Mouse (Mus musculus) Patski (cell line): ENCODE measurements around the gene Uchl4. TPM values are rescaled to one million over a fixed set of nuclear protein-coding genes. Genes with fewer than 3 reads are reported as not detected.

Experiments used
- ATAC-seq: fragments of 100-300 bp; one replicate; pipeline ENCODE4 v1.8.0; 2021
- CTCF ChIA-PET: fragments of 350-600 bp; sonication (Branson Sonifier 250); formaldehyde crosslinking; loops from one replicate; lab custom pipeline; 2022; ENCODE audit warnings: inconsistent platforms; lab: Charles Lee
- POLR2A ChIA-PET: fragments of 350-600 bp; sonication (Branson Sonifier 250); formaldehyde crosslinking; loops from one replicate; lab custom pipeline; 2022; ENCODE audit warnings: antibody characterized with exemption, inconsistent platforms; lab: Charles Lee
- DNase-seq: peaks from one replicate; pipeline ENCODE4 v3.0.0-alpha.2; 2011; ENCODE audit warnings: low read depth, low spot score
- H3K27me3 ChIP-seq: fragments of 371-371 bp; one replicate; pipeline ENCODE4 v1.5.1; 2021
- CTCF ChIP-seq: fragments of 100-300 bp; IDR thresholded peaks from one replicate; pipeline ENCODE4 v1.5.1; 2021
- in situ Hi-C: fragments of 300-500 bp; cut with MboI; formaldehyde crosslinking; loops from 3 replicates; pipeline ENCODE4 v1.11.1; 2018; ENCODE audit warnings: low pct_unique_long_range_greater_than_20kb, mixed read lengths
- polyA plus RNA-seq: library from polyadenylated mRNA; unstranded; gene quantifications from one replicate; pipeline ENCODE4 v1.2.3, GENCODE M21; 2021

The Uchl4 gene
- polyA plus RNA-seq, 1 experiment from 2014 or later: 10.3 TPM

DNA sequence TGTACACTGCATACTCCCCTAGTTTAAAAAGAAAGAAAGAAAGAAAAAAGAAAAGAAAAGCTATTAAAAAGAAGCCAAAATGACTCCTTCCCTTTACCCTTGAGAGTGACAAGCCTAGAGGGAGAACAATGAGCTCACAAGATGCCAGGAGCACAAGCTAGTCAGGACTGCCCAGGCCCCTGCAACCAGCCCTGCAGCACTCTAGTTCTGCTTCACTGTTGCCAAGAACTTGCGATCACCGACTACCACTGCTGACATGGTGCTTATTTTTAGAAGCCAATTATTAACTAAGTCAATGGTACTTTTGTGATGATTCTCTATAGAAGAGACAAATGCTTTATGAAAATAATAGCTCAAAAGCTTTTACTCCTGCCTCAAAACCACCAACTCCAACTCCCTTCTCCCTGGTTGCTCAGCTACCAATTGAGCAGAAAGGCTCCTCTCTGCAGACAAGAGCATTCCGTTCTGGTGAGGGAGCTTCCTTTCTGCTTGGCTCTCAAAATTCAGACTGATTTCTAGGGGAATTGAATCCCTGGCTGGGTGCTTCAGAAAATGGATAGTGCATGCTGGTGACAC lies 27.4 kb upstream of the Uchl4 start:
- POLR2A ChIA-PET: interaction anchor here (1.0 to 1.3 kb wide), 2 partner anchors 16 to 46 kb away, joined by 3 to 4 read pairs; partner anchors contain the start of gene Map2k1
- CTCF ChIA-PET: interaction anchor here (1.0 to 2.9 kb wide), 5 partner anchors 10 to 825 kb away, joined by 3 to 13 read pairs (median 6); partner anchors contain the start of genes Map2k1 and Snapc5
- no peaks in the 10 kb centered on the region for H3K27me3 ChIP-seq
- in situ Hi-C loops: loop anchor here (10.0 kb wide), 1 partner anchor 407 kb away; no protein-coding TSS in a partner anchor
- no peak for TF ChIP-seq CTCF
- ATAC-seq (peak; percentile 47), DNase-seq (peak; percentile 58)

DNA sequence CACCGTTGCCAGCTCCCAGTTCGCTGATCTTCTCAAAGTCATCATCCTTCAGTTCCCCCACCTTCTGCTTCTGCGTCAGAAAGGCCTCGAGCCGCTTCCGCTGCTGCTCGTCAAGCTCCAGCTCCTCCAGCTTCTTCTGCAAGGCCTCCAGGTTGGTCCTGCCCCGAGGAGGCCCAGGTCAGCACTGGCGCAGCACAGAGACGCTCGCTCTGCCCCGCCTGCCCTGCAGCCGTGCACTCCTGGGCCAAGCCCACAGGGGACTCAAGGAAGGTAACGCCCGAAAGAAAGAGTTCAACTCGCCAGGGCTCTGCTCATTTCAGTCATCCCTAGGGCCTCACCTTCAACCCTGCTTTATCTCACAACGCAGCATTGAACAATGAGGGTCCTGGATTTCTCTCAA lies 20.5 kb upstream of the Uchl4 start:
- H3K27me3 ChIP-seq: no peaks in the 10 kb centered on the region
- no peak for TF ChIP-seq CTCF
- ChIA-PET CTCF (interaction anchor here (0.8 kb wide), 1 partner anchor 9 kb away, joined by 3 read pairs; no protein-coding TSS in a partner anchor), POLR2A (interaction anchor here (1.4 kb wide), 1 partner anchor 38 kb away, joined by 6 read pairs; no protein-coding TSS in a partner anchor)
- ATAC-seq (no peak), DNase-seq (no peak)
- in situ Hi-C loops: no loop called here

DNA sequence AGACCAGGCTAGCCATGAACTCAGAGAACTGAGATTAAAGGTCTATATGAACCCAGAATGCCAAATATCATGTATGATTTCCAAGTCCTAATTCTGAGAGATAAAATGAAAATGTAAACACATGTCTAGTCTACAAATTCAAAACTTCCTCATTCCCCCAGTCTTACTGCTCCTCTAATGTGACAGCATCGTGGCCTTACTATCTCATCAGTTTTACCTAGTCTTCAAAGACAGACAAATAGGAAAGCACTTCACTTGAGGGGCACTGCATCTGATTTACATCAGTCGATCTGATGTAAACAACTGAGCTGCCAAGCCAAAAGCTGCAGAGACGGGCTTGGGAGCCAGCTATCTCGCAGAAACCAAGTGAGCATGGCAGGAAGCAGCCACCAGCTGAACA lies 18.9 kb upstream of the Uchl4 start:
- ChIA-PET POLR2A (interaction anchor here (1.3 kb wide), 1 partner anchor 14 kb away, joined by 4 read pairs; no protein-coding TSS in a partner anchor), CTCF (interaction anchor here (1.9 kb wide), 1 partner anchor 8 kb away, joined by 6 read pairs; no protein-coding TSS in a partner anchor)
- no peak for ATAC-seq
- in situ Hi-C loops: no loop called here
- no peak for DNase-seq
- no peak for TF ChIP-seq CTCF
- H3K27me3 ChIP-seq: no peaks in the 10 kb centered on the region

DNA sequence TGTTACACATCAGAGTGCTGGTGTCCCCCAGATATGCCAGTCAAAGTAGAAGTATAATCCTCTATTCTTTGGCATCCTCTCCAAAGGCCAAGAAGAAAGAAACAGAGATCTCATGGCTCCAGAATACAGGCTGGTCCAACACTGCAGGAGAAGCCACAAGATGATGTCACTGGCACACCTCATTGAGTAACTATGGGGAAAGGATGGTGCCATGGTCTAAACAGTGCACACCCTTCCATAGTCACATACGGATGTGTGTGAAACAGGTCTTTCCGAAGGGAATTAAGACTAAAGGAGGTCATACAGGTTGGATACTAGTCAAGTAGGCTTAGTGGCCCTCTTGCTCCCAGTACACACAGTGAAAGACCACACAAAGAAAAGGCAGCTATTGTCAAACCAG lies 18.4 kb upstream of the Uchl4 start:
- ATAC-seq: no peak
- no peaks in the 10 kb centered on the region for H3K27me3 ChIP-seq
- CTCF ChIA-PET: interaction anchor here (1.9 kb wide), 1 partner anchor 9 kb away, joined by 6 read pairs; no protein-coding TSS in a partner anchor
- in situ Hi-C loops: no loop called here
- no peak for DNase-seq
- POLR2A ChIA-PET: interaction anchor here (1.3 kb wide), 1 partner anchor 14 kb away, joined by 4 read pairs; no protein-coding TSS in a partner anchor
- TF ChIP-seq CTCF: no peak

DNA sequence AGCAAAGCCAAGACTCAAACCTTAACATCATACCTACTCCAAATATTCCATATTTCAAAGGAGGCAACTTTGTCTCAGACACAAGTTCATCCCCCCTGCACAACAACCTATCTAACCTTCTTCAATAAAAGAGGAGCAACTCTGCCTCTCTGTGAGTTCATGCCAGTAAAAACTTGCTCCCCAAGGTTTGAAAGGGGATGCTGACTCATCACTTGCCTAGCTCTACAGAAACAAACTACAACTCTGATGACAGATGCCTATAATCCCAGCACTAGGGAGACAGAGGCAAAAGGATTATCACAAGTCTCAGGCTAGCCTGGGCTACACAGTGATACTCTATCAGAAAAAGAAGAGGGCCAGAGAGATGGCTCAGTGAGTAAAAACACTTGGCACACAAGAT lies 17.1 kb upstream of the Uchl4 start:
- in situ Hi-C loops: no loop called here
- POLR2A ChIA-PET: no interaction called here
- CTCF ChIA-PET: interaction anchor here (1.9 kb wide), 1 partner anchor 10 kb away, joined by 6 read pairs; no protein-coding TSS in a partner anchor
- H3K27me3 ChIP-seq: no peaks in the 10 kb centered on the region
- DNase-seq: no peak
- no peak for ATAC-seq
- TF ChIP-seq CTCF: no peak

DNA sequence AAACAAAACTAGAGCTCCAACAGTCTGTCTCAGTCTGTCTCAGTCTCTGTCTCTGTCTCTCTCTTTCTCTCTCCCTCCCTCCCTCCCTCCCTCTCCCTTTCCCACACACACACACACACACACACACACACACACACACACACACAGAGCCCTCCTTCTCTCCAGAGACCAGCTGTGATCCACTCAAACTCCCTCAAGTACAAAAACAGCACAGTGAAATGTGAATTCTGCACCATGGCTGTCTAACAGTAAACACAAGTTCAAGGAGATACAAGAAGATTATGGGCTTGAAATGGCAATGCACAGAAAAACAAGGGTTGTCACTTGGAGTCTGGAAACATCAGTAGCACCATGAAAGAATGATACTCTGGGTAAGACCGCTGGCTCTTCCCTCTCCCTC lies 15.7 kb upstream of the Uchl4 start:
- in situ Hi-C loops: no loop called here
- DNase-seq: no peak
- ChIA-PET POLR2A (no interaction called here), CTCF (no interaction called here)
- no peaks in the 10 kb centered on the region for H3K27me3 ChIP-seq
- ATAC-seq: no peak
- no peak for TF ChIP-seq CTCF

DNA sequence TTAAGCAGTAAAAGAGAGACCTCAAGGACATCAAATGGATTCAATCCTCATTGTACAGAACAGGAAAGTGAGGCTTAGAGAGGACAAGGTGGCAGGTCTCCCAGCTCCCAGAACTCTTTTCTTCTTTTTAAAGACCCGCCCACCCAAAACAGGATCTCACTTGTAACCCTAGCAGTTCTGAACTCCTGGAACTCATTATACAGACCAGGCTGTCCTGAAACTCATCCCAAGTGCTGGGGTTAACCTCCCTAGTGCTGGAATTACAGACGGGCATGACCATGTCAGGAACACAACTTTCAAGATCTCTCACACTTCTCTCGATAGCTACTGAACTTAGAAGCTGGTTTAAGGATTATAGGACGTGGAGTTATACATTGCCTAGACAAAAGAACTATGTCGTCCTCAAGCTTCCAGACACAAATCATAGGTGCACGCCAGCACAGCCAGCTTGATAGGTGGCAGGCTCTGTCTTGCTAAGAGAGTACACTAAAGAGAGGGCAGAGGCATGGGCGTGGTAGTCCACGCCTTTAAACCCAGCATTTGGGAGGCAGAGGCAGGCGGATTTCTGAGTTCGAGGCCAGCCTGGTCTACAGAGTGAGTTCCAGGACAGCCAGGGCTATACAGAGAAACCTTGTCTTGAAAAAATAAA lies 15.1 kb upstream of the Uchl4 start:
- no peak for TF ChIP-seq CTCF
- POLR2A ChIA-PET: no interaction called here
- H3K27me3 ChIP-seq: no peaks in the 10 kb centered on the region
- DNase-seq (no peak), ATAC-seq (no peak)
- in situ Hi-C loops: no loop called here
- CTCF ChIA-PET: interaction anchor here (0.8 kb wide), 1 partner anchor 10 kb away, joined by 3 read pairs; no protein-coding TSS in a partner anchor

DNA sequence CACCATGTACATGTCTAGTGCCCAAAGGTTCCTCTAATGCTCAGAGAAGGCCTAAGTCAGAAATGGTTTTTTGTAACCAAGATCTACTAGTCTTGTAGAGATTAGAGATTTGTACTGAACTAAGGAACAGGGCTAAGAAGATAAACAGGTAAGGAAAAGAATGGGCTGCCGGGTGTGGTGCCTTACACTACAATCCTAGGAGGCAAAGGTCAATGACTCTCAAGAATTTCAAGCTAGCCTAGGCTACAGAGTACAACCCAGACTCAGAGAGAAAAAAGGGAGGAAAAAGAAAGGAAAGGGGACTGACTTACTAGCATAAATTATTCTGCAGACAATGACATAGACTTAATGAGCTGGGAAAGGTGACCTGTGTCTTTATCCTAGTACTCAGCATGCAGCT lies 14.4 kb upstream of the Uchl4 start:
- ChIA-PET POLR2A (no interaction called here), CTCF (interaction anchor here (0.8 kb wide), 1 partner anchor 9 kb away, joined by 3 read pairs; no protein-coding TSS in a partner anchor)
- TF ChIP-seq CTCF: no peak
- in situ Hi-C loops: no loop called here
- ATAC-seq (no peak), DNase-seq (no peak)
- no peaks in the 10 kb centered on the region for H3K27me3 ChIP-seq

DNA sequence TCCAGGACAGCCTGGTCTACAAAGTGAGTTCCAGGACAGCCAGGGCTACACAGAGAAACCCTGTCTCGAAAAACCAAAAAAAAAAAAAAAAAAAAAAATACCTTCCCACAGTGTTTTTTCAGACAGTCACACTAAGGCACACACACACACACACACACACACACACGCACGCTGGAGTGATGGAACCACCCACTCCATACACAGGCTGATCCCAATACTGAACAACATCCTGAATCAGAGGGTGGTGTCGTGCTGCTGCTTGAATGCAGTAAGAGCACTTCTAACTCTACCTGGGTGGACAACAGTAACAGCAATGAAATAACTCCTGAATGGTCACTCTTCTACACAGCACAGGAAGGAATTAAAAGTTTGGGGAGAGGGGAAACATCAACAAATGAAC lies 13.5 kb upstream of the Uchl4 start:
- no peaks in the 10 kb centered on the region for H3K27me3 ChIP-seq
- CTCF ChIA-PET: no interaction called here
- ATAC-seq: no peak
- POLR2A ChIA-PET: no interaction called here
- TF ChIP-seq CTCF: no peak
- no peak for DNase-seq
- in situ Hi-C loops: no loop called here

DNA sequence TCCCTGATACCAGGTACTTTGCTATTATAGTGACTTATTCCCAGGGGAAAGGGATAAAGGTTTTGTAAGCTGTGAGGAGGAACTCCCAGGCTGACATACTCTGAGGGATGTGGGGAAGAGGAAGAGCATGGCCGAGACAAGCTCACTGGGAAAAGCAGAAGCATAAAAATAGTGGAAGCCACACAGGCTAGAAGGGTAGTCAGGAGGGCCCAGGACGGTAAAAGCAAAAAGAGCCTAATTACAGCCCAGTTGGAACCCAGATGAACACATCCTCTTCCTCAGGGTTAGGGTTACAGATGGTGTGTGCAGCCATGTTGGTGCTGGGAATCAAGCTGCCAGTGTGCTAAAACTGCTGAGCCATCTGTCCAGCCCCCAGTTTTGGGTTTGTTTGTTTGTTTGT lies 12.9 kb upstream of the Uchl4 start:
- no peak for ATAC-seq
- DNase-seq: no peak
- in situ Hi-C loops: no loop called here
- ChIA-PET POLR2A (no interaction called here), CTCF (no interaction called here)
- TF ChIP-seq CTCF: no peak
- H3K27me3 ChIP-seq: no peaks in the 10 kb centered on the region

DNA sequence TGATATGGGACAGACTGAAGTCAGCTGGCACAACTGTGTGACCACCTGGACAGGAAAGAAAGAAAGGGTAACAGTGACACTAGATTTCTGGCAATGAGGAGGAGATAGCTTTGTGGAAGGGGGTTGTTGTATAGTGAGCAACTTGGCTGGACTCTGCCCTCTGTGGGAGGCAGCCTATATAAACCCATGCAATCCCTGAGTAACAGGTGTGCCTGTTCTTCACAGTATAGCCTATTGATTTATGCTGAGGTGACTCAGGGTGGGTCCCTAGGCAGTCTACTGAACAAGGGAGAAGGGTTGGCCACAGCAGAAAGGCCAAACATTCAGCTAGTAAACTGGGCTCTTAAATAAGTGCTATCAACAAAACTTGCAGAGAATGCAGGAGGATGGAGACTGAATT lies 9.2 kb upstream of the Uchl4 start:
- in situ Hi-C loops: no loop called here
- POLR2A ChIA-PET: no interaction called here
- no peak for TF ChIP-seq CTCF
- no peak for ATAC-seq
- CTCF ChIA-PET: no interaction called here
- H3K27me3 ChIP-seq: no peaks in the 10 kb centered on the region
- no peak for DNase-seq
